Mouse (Mus musculus) T-helper 1 cell (primary cell): ENCODE measurements at regions not wholly inside any gene's neighbourhood (a gene's known extent, or its start where the extent isn't known, plus 50 kb on each side); places are given as distances from the start of the nearest gene placed in this dataset.

ENCODE experiments used
- in situ Hi-C: fragments of 300-600 bp; cut with MboI, MseI; formaldehyde crosslinking; loops from one replicate; pipeline ENCODE4 v1.15.1; 2025; ENCODE audit warnings: high pct_unique_total_duplicates

DNA sequence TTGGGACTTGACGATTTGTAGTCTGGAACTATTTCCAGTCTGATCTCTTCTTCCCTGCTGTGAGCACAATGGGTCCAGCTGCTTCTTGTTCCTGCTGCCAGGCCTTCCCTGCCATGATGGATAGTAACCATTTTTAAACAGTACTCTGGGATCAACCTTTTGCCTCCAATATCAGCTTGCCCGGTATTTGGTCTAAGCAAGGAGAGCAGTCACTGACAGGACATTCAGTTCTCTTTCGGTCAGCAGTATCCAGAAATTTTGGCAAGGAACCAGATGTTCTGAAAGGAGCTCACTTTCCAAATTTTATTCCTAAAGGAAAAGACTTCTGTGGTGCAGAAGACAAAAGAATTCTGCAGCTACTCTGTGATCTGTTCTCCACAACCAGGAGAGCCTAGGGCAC, 162.6 kb upstream of the Mki67 start:
- in situ Hi-C loops: no loop called here

DNA sequence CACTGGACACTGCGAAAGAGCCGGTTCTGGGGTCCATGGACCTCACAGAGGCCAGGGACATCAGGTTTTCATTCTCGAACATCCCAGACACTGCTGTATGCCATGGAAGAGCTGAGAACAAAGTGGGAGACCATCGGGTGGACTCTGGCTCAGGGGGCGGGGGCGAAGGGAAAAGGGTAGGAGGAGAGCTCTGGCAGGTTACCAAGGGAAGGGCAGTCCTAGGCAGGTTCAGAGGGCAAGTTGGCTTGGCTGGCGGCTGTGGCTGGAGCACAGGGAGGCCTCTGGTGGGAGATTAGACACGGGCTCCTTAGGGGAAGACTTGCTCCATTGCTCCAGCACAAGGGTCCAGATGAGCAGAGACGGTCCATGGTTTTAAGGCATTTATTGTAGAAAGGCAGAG, 164.3 kb upstream of the Mki67 start:
- in situ Hi-C loops: no loop called here

DNA sequence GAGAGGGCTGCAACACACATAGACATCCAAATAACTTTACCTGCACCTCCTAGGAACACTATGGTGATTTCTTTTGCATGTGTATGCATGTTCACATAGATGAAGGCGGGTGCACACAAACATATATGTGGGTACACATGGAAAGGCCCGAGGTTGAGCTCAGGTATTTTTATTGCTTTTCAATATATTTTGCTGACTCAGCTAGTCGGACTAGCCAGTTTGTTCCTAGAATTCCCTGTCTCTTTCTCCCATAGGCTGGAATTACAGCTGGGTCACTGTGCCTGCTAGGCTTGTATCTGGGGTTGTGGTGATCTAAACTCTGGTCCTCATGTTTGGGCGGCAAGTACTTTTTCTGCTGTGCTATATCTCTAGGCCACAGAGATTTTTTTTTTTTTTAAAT, 166.1 kb upstream of the Mki67 start:
- in situ Hi-C loops: no loop called here

DNA sequence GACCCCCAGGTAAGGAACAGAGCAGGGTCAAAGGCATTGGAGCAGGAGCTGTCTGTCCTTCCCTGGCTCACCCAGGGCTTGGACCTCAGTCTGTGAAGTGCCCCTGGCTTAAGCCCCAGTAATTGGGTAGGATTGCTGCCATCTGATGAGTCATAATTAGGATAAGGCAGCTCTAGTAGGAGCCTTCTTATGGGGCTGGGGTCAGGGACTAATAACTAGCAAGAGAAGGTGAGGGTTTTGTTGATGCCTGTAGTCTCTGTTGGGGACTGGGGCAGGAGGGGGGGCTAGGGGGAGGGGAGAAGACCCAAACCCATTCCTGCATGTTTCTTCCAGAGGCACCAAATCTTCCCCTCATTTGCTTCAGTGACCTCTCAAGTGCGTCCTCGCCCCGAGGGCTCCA, 172.4 kb upstream of the Mki67 start:
- in situ Hi-C loops: no loop called here

DNA sequence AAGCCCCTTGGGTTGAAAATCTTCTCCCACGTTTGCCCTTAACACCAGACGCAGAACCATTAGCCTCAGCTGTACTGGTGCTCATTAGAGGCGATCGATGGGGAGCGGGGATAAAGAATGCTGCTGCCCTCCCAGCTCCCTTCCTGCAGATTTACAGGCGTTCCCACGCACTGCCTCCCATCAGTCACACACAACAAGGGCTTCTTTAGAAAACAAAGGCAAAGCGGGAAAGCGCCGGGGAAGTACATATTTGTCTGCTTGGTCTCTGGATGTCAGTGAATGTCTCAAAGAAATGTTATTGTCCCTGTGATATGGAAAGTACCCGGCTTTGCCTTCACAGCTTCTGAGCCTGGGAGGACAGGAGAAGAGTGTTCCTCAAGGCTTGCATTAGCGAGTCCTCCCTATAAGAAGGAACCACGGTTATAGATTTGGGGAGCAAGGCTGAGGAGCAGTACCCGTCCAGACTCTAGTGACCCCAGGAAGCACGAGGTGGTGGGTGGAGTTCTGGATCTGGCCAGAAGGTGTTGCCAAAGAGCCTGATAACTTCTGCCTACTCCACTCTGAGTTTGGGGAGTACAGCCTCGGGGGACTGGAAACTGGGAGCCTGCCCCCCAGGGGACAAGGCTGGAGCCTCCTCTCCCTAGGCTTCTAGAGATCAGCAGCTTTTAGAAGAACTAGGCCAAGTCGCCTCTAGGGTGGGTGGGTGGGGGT, 173.0 kb upstream of the Mki67 start:
- in situ Hi-C loops: no loop called here

DNA sequence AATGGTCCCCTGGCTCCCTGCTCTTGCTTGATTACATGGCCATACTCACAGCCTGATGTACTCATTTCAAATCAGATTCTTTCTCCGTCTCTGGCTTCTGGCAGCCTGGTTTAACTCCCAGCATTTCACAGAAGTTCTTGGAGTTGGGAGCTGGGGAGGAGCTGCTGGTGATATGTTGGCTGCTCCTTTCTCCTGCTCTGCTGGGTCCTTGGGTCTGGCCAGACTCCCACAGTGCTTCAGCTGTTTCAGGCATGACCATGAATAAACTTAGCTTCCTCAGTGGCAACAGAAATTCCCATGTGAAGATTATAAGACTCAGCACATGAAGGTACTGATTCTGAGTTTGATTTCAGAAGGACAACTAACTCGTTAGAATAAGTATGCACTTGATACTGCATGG, 182.7 kb upstream of the Mki67 start:
- in situ Hi-C loops: no loop called here

DNA sequence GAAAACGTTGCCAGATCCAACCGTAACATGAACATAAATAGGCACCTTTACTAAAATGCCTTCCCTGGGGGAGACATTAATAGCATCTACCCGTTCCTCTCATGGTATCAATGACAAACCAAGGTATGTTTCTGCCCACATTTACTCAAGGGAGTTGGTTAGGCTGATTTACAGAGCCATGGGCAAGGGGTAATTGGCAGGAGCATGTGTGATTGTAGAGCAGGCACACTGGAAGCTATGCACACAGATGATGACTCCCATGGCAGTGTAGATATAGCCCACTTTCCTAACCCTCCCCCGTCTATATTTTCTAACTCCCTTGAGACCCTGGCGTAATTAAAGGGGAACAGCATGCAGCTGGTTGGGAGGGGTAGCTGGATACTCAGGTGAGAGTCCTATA, 183.6 kb upstream of the Mki67 start:
- in situ Hi-C loops: no loop called here

DNA sequence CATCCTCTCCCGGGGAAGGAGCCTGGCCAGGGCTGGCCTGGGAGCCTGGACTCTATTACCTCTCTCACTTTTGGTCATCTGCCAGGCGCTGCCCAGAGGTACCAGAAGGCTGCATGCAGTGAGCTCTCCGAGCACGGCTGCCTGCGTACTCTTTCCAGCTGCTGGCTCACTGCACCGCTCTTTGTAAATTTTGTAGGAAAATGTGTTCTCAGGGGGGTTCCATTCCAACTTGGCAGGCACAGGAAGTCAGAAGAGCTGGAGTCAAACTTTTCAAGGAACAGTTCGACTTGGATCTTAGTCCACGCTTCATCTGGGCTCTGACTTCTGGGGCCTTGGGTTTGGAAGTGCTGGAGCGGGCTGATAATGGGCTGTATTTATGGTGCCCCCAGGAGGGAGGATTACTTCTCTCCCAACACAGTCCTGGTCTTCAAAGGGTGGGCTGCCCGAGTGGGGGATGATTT, 184.7 kb upstream of the Mki67 start:
- in situ Hi-C loops: no loop called here

DNA sequence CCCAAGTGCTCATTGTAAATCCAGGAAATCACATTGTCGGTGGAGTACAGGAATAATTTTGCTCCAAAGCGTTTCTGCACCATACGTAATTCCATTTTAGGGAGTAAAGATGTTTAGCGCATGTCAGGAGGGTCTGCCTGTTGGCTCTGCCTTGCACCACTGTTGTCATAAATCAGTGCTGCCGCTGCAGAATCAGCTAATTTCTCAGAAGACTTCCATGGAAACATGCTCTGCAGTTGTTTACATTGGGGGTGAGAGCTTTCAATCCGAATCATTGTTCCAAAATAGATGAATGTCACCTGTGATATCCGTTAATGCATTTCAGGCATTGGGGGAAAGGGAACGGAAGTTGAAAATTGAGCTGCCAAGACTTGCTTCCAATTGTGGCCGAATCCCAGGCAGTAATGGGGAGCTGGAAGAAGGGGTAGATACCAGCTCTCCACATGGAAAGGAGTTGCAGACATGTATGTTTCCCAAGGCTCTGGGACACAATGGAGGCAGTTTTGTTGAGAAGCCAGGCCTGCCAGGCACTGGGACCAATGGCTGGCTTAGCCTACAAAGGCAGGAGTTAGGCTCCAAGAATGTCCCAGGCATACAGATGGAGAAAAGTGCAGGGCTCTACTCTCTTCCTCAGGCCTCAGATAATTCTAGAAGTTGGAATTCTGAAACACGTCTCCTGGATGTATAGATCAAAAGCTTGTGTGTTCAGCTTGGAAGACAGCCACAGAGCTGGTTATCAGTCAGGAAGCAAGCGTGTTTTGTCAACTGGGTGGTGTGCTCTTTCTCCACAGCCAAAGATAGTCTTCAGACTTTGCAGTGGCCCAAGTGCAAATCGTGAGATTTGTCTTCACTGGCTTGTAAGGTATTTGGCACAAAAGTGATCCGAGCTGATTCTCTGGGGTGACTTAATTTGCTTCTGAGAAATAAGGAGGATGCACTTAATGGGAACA, 186.2 kb upstream of the Mki67 start:
- in situ Hi-C loops: no loop called here

DNA sequence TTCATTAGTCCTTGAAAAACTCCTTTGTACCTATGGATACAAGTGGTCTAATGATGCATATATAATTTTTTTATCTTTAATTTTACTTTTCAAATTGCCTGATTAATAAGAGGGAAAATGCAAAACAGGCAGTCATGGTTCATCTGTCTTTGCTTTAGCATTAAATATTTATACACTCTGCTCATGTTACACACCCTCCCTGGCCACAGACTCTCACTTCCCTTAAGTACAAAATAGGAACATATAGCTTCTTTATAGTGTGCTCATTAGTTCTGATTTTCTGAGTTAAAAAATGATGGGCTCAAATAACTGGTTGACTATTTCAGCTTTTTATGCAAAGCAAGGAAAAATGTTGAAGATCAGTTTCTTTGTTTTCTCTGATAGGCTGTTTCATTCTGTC, 195.2 kb upstream of the Mki67 start:
- in situ Hi-C loops: no loop called here

DNA sequence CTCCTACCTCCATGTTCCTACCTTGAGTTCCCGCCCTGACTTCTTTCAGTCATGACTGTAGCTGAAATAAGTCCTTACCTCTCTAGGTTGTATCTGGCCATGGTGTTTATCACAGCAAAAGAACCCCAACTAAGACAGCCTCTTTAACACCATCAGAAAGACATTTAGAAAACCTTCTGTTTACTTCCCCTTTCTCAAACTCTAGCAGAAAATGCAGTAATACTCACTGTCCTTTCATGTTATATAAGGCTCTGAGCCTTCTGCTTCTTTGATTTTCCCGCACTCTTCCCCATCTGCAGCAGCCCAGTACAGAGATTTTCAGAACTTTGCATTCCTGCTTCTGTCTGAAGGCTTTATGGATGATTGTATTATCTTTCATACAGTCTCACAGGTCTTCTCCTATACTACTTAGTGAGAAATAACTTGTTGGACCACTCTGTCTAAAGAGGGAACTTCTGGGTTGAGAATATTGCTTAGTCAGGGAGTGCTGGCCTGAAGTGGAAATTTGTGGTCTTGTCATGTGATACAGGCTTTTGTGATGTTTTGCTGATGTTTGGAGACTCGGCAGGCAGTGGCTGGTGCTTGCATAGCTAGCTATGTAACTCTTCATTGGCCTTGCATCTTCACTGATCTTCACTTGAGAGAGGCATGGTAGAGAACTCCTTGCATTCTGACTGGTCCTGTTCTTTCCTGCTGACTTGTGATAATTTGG, 197.9 kb upstream of the Mki67 start:
- in situ Hi-C loops: no loop called here

DNA sequence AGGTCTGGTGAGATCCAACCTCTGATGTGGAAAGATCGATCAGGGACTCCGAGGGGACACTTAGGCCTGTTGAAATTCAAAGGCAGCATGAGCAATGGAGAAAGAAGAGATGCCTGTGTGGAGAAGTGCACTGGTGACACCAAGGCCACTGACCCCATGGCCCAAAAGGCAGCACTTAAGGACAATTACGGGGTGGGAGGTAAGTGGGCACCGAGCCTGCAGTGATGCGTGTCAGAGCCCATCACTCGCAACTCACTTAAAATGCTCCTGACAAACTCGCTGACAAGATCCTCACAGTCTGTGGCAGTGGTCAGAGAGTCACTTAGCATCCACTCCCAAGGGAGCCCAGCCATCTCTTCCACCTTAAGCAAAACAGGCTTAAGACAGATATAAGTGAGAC, 207.7 kb upstream of the Mki67 start:
- in situ Hi-C loops: no loop called here

DNA sequence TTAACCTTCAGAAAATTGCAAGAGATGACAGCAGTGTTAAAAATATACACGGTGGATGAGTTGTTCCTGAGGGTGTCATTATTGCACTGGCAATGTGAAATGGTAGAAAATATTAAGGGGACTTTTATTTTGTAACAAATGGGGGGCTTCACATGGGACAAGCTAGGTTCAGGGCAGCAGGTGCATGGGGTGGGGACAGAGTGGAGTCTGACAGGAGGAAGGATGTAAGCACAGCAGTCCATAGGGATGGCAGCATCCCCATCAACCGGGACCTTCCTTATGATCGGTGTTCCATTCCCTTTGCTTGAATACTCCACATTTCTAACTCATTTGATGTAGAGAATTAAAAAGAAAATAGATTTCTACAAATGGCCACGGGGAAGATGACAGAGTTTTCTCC, 208.5 kb upstream of the Mki67 start:
- in situ Hi-C loops: no loop called here

DNA sequence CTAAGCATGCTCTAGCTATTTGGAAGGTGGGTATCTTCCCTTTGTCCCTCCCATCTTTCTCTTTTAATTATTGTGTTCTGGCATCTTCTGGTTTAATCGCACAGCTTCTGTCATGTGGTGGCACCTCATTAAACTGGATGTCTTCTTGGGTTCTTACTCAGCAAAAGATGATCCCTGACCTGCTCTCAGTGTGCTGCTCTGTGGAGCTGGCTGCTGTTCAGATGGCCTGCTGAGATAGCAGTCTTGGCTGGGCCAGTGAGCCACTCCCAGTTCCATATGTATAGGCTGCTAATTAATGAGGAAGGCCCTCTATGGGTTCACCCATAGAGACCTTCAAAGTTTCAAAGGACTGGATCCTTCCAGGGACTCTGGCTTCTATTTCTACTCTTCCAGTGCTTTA, 213.9 kb upstream of the Mki67 start:
- in situ Hi-C loops: loop anchor here (10.0 kb wide), 1 partner anchor 1785 kb away; no protein-coding TSS in a partner anchor

DNA sequence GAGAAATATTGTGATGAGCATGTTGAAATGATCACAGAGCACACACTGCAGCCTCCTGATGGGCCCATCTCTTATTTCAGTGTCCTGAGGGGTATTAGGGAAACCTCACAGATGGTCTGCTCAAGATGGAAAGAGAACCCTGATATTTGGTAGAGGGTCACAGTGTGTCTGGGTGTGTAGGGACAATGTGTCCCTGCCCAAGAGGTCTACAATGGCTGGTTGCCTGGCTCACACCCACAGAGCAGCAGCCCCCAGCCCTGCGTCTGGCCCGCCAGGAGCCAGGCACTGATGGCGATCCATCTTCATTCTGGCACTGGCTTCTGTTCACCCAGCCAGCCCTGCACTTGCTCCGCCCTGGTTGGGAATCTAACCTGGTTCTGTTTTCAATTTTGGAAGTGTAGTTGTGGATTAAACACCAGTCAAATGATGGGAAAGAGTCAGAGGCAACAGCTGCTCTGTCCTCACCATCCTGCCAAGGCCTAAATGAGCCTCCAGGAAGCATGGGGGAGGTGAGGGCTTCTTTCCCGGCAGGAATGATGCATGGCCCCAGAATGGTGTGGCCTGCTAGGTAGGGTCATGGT, 216.5 kb upstream of the Mki67 start:
- in situ Hi-C loops: loop anchor here (10.0 kb wide), 1 partner anchor 1788 kb away; no protein-coding TSS in a partner anchor

DNA sequence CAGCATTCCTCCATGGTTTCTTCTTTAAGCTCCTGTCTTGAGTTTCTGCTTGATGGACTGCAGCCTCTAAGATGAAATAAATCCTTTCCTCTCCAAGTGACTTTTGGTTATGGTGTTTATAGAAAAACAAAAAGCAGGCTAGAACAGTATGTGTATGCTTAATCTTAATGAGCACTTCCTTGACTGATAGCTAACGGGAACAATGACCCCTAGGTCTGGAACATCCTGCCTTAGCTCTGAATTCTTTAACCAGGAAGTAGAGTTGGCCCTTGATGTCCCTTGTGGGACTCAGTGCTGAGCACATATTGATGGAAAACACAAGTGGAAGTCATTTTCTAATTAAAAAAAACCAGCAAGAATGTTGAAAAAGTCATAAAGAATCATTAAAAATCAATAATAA, 219.0 kb upstream of the Mki67 start:
- in situ Hi-C loops: loop anchor here (10.0 kb wide), 1 partner anchor 1790 kb away; no protein-coding TSS in a partner anchor

DNA sequence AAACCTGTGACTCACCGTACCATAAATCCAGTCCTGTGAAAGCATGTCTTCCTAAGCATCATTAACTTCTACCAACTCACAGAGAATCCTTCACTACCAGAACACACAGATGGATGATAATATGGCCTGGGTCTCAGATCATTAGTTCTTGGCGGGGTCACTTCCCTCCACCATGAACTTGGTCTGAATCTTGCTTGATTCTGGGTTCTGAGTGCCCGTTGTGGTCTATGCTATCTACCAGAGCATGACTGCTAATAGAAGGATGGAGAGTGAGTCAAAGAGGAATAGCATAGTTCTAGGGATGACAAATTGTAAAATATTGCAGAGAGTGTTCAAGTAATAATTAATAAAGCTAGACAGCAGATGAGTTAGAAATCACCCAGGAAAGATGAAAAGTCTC, 221.3 kb upstream of the Mki67 start:
- in situ Hi-C loops: loop anchor here (10.0 kb wide), 1 partner anchor 1793 kb away; no protein-coding TSS in a partner anchor

DNA sequence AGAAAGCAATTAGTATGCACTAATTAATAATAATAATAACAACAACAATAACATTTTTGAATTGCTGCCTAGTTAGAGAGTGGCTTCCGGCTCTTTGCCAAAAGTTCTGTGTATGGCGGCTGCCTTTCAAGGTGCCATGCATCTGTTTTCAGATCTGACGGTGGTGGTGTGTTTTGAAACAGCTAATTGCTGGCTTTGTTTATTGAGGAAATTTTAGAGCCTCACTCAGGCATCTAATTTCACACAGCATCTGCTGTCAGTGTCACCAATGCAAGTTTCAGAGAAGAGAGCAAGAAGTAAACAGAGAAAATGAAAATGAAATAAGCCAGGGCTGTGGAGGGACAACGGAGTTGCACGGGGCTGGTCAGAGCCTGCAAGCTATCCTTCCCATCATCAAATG, 223.2 kb upstream of the Mki67 start:
- in situ Hi-C loops: loop anchor here (10.0 kb wide), 1 partner anchor 1795 kb away; no protein-coding TSS in a partner anchor

DNA sequence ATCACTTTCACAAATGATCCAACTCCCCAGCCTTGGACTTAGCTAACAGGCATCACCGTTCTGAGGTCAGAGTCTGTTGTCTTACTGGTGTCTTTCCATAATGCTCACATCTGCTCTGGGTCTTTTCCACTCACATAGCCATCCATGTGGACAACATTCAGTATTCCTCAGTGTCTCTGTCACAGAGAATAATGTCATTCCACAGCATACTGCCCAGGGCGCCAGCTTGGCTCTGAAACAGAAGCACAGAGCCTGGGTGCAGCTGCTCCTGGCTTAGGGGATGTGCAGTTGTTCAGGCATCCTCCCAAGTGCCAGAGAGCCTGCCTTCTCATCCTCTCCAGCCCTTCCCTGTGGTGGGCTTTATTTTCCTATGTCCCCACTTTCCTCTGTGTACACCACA, 226.7 kb upstream of the Mki67 start:
- in situ Hi-C loops: no loop called here

DNA sequence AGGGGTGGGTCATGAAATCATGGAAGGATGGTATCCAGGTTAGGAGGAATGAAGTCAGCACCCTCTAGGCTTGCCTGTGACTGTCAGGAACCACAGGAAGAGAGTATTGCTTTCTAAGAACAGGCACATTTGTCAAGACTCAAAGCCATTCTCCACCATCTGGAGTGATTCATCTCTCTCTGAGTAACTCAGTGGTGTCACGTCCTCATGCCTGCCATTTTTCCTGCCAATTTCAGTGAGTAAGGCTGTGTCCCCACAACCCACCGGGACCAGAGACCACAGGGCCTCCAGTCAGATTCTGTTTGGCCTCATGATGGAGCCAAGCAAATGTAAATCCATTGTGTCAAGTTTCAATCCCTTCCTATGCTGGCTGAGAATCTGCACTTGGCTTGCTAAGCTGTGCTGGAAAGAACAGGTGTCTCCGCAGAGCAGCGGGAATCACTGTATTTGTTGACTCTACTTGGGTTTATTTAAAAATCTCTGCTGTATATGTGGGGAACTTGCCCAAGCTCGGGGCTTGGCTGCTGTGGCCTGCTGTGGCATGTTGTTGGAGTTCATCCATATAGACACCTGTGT, 230.0 kb upstream of the Mki67 start:
- in situ Hi-C loops: no loop called here

DNA sequence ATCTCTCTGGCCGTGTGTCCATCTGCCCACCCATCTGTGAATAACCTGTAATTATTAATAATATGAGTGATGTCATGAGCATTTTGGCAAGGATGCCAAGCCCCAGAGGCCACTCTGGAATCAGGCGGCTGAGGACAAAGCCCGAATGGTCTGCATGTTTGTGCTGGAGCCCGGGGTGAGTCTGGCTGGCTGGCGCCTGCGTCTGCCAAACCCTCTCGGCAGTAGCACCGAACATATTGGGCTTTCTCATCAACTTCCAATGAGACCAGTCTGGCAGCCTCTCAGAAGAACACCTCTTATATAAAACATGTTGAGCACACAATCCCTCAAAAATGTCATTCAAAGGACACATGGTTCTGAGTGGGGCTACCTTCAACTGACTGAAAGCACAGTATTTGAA, 244.9 kb upstream of the Mki67 start:
- in situ Hi-C loops: no loop called here
